Mouse (Mus musculus) liver, adult 2 months (tissue): ENCODE results near the gene Fubp1. TPM values are rescaled to one million over a fixed set of nuclear protein-coding genes. Genes with fewer than 3 reads are reported as not detected.
A peak's percentile ranks its signal among the peaks of the same experiment; 100 is the strongest.

Source experiments
- DNase-seq: peaks from one replicate; pipeline ENCODE4 v3.0.0-alpha.2; 2011; ENCODE audit warnings: low read depth, low spot score; ENCODE audit errors: extremely low read depth
- H3K27ac ChIP-seq: fragments of 200-500 bp; replicated peaks from 2 replicates; pipeline ENCODE4 v1.5.1; 2012; ENCODE audit warnings: low read depth, mild to moderate bottlenecking, control low read depth, inconsistent platforms, low read length; ENCODE audit not compliant: insufficient read depth
- H3K27me3 ChIP-seq: fragments of 200-500 bp; 2 replicates; pipeline ENCODE4 v1.6.1; 2012; ENCODE audit warnings: mild to moderate bottlenecking, moderate library complexity, low read length, inconsistent platforms; ENCODE audit not compliant: control insufficient read depth, insufficient read depth
- H3K36me3 ChIP-seq: fragments of 200-500 bp; 2 replicates; pipeline ENCODE4 v1.6.1; 2012; ENCODE audit warnings: low read length, inconsistent platforms; ENCODE audit not compliant: control insufficient read depth, insufficient read depth
- H3K4me1 ChIP-seq: fragments of 200-500 bp; 2 replicates; pipeline ENCODE4 v1.6.1; 2011; ENCODE audit warnings: low read length; ENCODE audit not compliant: control insufficient read depth, insufficient read depth
- H3K4me3 ChIP-seq: fragments of 200-500 bp; 2 replicates; pipeline ENCODE4 v1.5.1; 2011; ENCODE audit warnings: low read depth, mild to moderate bottlenecking, control low read depth, low read length, moderate library complexity; ENCODE audit not compliant: insufficient read depth
- H3K79me2 ChIP-seq: fragments of 200-500 bp; 2 replicates; pipeline ENCODE4 v1.6.1; 2012; ENCODE audit warnings: inconsistent platforms, mild to moderate bottlenecking, low read length, moderate library complexity; ENCODE audit not compliant: control insufficient read depth, insufficient read depth
- H3K9ac ChIP-seq: fragments of 200-500 bp; 2 replicates; pipeline ENCODE4 v1.6.1; 2012; ENCODE audit warnings: low read depth, mild to moderate bottlenecking, control low read depth, inconsistent platforms, low read length
- CTCF ChIP-seq: fragments of 200-500 bp; IDR thresholded peaks from 2 replicates; pipeline ENCODE4 v1.5.1; 2011; ENCODE audit warnings: low read depth, low read length, control low read depth
- POLR2A ChIP-seq: fragments of 200-500 bp; IDR thresholded peaks from 2 replicates; pipeline ENCODE4 v1.6.1; 2011; ENCODE audit warnings: low read length, control low read depth; ENCODE audit not compliant: insufficient read depth; ENCODE audit errors: extremely low read depth
- WGBS: fragments of 180-500 bp; shearing (Covaris S2); methylation state at CpG from one replicate; pipeline ENCODE4 v1.1.7; 2018; 5-methylcytosine and 5-hydroxymethylcytosine counted together
- polyA plus RNA-seq: library from polyadenylated mRNA; depleted of rRNA; stranded (reverse); fragments of >200 nt; gene quantifications from 2 replicates; pipeline ENCODE4 v1.2.3, GENCODE M21; 2012; rRNA removed
- total RNA-seq: library from RNA; depleted of rRNA; stranded (reverse); fragments of >200 nt; gene quantifications from 2 replicates; pipeline ENCODE4 v1.2.3, GENCODE M21; 2014; rRNA removed

The Fubp1 gene
- 61.9 and 71.5 TPM in 2 replicates for total RNA-seq
- 17.5 and 28.1 TPM in 2 replicates for polyA plus RNA-seq

GRCm38 (mm10) chr3:152209967-152210634, at the start of gene Fubp1, which contains the start of gene Dnajb4:
Fubp1 (plus strand) TSS chr3:152210422.
Dnajb4 (minus strand) TSS chr3:152210302.
- under 1% methylated on average over 84 of the region's 85 CpGs for WGBS
- peak; percentile 92 for DNase-seq
- Histone ChIP-seq H3K4me3 (peak within 1 kb of the TSS; percentile 91), H3K36me3 (peaks cover 2% of the 10 kb centered on the region; the same call in 1 of the 2 replicates), H3K79me2 (peaks cover 27% of the 10 kb centered on the region), H3K4me1 (peaks cover 17% of the 10 kb centered on the region), H3K9ac (peak within 1 kb of the TSS; percentile 99), H3K27me3 (no peaks in the 10 kb centered on the region), H3K27ac (peak within 1 kb of the TSS; percentile 98)
- TF ChIP-seq POLR2A: peak; percentile 95
- TF ChIP-seq CTCF: no peak

DNA sequence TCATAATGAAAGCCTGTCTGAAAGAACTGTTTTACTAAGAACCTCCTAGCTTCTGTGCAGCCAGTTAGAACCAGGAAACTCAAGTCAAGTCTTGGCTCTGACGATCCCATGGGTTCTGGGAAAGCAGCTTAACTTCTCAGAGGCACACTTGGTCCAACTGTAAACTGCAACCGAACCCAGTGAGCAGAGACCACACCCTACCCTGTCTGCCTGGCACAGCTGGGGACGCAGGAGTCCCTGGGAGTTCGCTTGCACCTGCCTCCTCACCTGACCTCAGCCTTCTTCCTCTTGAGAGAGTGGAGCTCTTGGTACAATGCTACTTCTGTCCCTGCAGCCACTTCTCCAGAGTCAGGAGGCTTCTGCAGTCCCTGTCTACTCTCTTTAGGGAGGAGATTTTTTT, 49.6 kb upstream of the Fubp1 start:
- DNase-seq: no peak

GRCm38 (mm10) chr3:152163320-152163719, 46.9 kb upstream of the Fubp1 start:
- 86% methylated on average over 8 of the region's 8 CpGs for WGBS
- no peak overlapping the region for H3K4me3 ChIP-seq
- peaks cover 6% of the 10 kb centered on the region; the same call in 1 of the 2 replicates for H3K27me3 ChIP-seq
- H3K79me2 ChIP-seq: no peaks in the 10 kb centered on the region
- TF ChIP-seq CTCF (no peak), POLR2A (no peak)
- no peaks in the 10 kb centered on the region for H3K36me3 ChIP-seq
- H3K4me1 ChIP-seq: peaks cover 8% of the 10 kb centered on the region; the same call in 1 of the 2 replicates
- no peak overlapping the region for H3K9ac ChIP-seq
- no peak overlapping the region for H3K27ac ChIP-seq
- DNase-seq: no peak

More for the DNA sequence above, 49.6 kb upstream of the Fubp1 start:
- Histone ChIP-seq H3K4me3 (no peak overlapping the region), H3K27ac (no peak overlapping the region), H3K36me3 (no peaks in the 10 kb centered on the region), H3K4me1 (peaks cover 4% of the 10 kb centered on the region; the same call in 1 of the 2 replicates), H3K79me2 (no peaks in the 10 kb centered on the region), H3K9ac (no peak overlapping the region), H3K27me3 (peaks cover 2% of the 10 kb centered on the region; the same call in 1 of the 2 replicates)
- 84% methylated on average over 4 of the region's 4 CpGs for WGBS
- no peak for TF ChIP-seq POLR2A
- TF ChIP-seq CTCF: no peak

DNA sequence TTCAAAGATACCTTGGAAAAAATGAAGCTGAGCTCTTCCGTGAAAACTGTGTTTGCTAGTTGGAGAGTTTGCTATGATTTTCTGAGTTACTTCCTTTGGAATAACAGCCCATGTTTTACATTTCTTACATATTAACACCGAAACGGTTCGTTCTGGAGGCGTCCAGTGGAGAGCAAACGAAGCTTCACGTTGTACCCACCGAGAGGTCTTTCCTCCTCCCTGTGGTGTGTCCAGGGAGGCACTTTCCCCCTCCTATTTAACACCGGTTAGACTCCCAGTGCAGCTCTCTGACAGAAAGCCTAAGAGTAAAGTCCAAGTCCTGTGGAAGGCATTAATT, 45.2 kb upstream of the Fubp1 start:
- Histone ChIP-seq H3K27me3 (peaks cover 6% of the 10 kb centered on the region; the same call in 1 of the 2 replicates), H3K79me2 (no peaks in the 10 kb centered on the region), H3K4me3 (no peak overlapping the region), H3K4me1 (peaks cover 8% of the 10 kb centered on the region; the same call in 1 of the 2 replicates), H3K27ac (no peak overlapping the region), H3K36me3 (no peaks in the 10 kb centered on the region), H3K9ac (no peak overlapping the region)
- no peak for DNase-seq
- TF ChIP-seq POLR2A (no peak), CTCF (no peak)
- WGBS: 31% methylated on average over 9 of the region's 9 CpGs

DNA sequence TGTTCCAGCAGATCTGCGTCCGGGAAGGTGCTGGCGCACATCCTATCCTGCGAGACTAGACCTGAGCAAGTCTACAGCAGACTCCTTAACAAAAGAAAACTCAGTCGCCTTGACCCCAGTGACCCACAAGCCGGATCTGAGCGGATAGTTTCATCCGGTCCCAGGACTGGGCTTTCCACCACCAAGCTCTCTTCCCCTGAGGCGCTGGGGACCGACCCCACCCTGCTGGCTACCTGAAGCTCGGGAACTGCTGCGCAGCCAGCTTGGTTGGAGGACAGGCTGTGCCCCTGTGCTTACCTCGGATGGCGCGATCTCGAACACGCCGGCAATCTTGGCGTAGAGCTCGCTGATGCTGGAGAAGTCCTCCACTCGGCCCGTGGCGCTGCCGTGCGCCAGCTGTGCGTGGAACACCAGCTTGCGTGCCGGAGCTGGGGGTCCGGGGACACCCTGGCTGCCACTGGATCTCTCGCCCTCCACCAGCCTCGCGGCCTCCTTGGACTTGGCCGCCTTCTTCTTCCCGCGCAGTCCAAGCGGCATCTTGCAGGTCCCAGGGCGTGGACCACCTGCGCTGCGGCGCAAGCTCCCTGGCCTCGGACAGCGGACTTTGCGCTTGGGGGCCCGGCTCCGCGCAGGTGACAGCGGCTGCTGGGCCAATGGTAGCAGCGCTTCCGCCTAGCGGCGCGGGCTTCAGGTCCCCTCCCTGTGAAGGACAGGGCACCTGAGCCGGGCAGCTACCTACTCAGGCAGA, 44.7 kb upstream of the Fubp1 start:
- Histone ChIP-seq H3K27me3 (peaks cover 6% of the 10 kb centered on the region; the same call in 1 of the 2 replicates), H3K36me3 (no peaks in the 10 kb centered on the region), H3K4me1 (peaks cover 8% of the 10 kb centered on the region; the same call in 1 of the 2 replicates), H3K79me2 (no peaks in the 10 kb centered on the region), H3K27ac (no peak overlapping the region), H3K9ac (peak overlapping the region; percentile 74), H3K4me3 (peak overlapping the region; percentile 82)
- TF ChIP-seq CTCF: no peak
- no peak for TF ChIP-seq POLR2A
- 2% methylated on average over 53 of the region's 53 CpGs for WGBS
- DNase-seq: no peak
